Mouse (Mus musculus) adrenal gland, postnatal 4 days (tissue): ENCODE measurements around the gene Slc39a7. TPM values are rescaled to one million over a fixed set of nuclear protein-coding genes. Genes with fewer than 3 reads are reported as not detected.
A peak's percentile ranks its signal among the peaks of the same experiment; 100 is the strongest.

Experiments used
- DNase-seq, 2 experiments: peaks; one replicate each; pipeline ENCODE4 v3.0.0; 2021 to 2022; ENCODE audit warnings: low spot score in 2 of 2, mixed read lengths in 2 of 2
- long read RNA-seq, 2 experiments: library from polyadenylated mRNA; stranded (forward); transcript quantifications; one replicate each; pipeline ENCODE4 v2.0.0; 2021
- total RNA-seq, 2 experiments: library from RNA; stranded (reverse); gene quantifications; 2 replicates each; pipeline ENCODE4 v1.2.3; 2021

The Slc39a7 gene
- total RNA-seq = 100 to 1,000 TPM; 145 to 156 TPM
- long read RNA-seq, experiment 1, transcript Slc39a7-201 (7 exons, 2,320 nt) = major isoform, 157 of 191 reads
- long read RNA-seq, experiment 1, transcript Slc39a7-204 (6 exons, 2,433 nt) = minor isoform, 12 of 191 reads
- long read RNA-seq, experiment 1, transcript Slc39a7-203 (8 exons, 1,550 nt) = minor isoform, 10 of 191 reads
- long read RNA-seq, experiment 1, partial matches to known transcripts = 6 of 191 reads
- long read RNA-seq, experiment 1, other reads (novel, unspliced or antisense) = 6 of 191 reads
- long read RNA-seq, experiment 2, transcript Slc39a7-204 (6 exons, 2,433 nt) = minor isoform, 39 of 411 reads
- long read RNA-seq, experiment 2, transcript Slc39a7-203 (8 exons, 1,550 nt) = minor isoform, 20 of 411 reads
- long read RNA-seq, experiment 2, transcript Slc39a7-201 (7 exons, 2,320 nt) = major isoform, 316 of 411 reads
- long read RNA-seq, experiment 2, partial matches to known transcripts = 10 of 411 reads
- long read RNA-seq, experiment 2, other reads (novel, unspliced or antisense) = 26 of 411 reads

DNA sequence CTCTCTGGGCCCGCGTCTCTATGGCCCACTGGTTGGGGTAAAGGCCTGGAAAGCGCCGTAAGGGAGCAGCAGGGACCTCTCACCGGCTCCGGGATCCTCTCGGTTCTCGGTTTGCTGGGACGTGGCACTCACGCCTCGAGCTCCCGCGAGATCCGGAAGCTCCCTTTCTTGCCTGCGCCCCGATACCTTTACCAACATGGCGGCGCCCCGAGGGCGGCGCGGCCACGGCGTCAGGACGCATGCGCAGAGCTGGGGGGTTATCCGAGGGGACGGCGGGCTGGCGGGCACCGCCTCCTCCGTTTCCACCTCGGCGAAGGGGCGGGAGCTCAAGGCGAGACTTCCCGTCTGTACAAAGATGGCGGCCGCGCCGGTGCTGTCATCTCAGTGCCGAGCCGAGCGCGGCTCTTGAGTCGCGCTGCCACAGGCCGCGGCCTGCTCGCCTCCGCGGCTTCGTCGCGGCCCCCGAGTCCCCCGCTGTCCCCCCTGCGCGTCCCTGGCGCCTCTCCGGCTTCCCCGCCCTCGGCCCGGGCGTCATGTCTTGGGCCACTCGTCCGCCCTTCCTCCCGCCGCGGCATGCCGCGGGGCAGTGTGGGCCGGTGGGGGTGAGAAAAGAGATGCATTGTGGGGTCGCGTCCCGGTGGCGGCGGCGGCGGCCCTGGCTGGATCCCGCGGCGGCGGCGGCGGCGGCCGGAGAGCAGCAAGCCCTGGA lies at the start of gene Slc39a7, which contains the start of gene Rxrb:
Slc39a7 (minus strand) TSS at position 218 of the 709 bp plus-strand sequence.
Rxrb (plus strand) TSS at position 348 of the 709 bp plus-strand sequence.
- DNase-seq = peak; percentile 98 to 99

DNA sequence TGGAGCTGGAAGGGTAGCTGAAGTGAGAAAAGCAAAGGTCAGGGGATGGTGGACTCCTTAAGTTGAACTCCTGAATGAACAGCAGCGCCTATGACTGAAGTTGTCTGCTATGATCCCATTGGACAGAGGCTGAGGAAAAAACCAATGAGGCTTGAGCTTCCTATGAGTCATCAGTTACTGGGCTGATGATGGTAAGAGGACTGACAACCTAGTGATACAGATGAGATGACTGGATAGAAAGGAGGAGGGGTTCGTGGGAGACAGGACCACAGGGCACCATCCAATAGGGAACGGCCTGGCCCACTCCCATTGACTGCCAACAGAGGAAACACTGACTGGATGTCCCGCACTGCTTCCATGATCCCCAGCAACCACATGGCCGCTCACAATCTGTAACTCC lies 48.1 kb upstream of the Slc39a7 start:
- peak in 1 of 2 experiments; percentile 13 for DNase-seq

DNA sequence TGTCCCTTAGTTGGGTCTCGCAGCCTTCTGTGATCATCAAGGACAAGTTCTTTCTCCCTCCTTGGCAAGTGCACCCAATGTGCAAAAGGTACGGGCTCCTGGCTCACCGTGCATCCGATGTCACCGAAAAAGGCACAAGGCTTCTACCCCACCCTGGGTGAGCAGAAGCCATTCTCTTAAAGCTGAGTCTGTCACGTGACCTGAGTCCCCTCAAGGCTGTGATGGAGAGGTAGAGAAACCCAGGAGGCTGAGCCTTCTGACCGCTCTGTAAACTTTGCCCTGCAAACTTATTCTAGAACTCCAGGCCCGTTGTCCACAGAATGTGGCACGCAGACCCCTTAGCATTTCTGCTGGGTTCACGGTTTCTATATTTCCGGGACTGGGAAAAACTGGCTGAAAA lies 47.5 kb upstream of the Slc39a7 start:
- no peak for DNase-seq

DNA sequence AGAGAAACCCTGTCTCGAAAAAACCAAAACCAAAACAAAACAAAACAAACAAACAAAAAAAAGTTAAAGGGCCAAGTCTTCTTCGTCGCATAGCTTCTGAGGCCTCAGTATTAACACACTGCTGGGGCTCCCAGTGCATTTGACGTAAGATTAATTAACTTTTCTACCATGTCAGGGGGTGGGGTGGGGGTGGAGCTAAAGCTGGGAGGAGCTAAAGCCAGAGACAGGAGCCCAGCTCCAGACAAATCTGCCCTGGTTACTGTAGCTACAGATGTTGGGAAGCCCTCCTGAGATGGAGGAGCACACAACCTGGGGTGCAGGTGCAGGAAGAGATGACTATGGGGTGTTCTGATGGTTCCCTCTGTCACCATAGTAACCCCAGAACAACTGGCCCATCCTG lies 46.7 kb upstream of the Slc39a7 start:
- no peak for DNase-seq

DNA sequence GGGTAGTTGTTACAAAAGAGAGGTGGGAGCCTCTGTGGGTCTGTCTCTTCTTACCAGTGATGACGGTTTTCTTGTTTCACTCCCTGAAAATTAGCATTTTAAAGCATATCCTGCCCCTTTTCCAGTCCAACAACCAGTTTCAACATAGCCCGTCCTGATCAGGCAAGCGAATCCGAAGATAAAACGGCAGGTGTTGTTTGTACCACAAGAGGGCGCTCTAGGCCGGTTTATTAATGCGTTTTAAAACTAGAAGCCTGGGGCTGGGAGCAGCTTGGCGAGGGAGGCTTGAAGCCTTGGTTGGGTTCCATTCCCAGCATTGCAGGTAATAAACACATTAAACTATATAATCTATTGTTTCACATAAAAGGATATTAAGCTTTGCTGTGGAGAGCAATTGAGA lies 46.1 kb upstream of the Slc39a7 start:
- DNase-seq = peak; percentile 43 to 50

DNA sequence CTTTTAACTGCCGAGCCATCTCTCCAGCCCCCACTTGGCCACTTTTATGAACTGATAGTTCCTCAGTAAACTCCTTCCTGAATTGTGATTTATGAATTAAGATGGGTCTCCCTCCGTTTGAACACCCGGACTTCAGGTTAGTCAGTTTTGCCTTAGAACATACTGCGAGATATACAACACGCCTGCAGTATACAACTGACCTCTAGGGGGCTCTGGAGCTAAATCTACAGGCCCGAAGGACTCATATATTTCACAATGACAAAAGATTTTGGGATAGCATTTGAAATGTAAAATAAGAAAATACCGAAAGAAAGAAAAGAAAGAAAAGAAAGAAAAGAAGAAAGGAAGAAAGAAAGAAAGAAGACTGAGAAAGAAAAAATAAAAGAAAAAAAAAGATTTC lies 43.8 kb upstream of the Slc39a7 start:
- DNase-seq = peak in 1 of 2 experiments; percentile 27

DNA sequence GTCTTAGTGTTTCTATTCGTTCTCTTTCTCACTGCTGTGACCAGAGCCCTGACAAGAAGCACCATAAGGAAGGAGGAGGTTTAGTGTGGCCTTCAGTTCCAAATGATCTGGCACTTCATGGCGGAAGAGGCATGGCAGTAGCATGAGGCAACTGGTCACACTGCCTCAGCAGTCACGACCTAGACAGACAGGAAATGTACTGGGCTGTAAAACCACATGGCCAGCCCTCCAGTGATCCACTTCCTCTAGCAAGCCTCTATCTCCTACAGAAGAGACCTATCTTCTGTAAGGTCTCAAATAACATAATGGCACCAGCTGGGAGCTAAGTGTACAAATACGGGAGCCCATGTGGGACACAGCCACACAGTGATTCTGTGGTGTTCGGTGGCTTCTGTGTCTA lies 40.6 kb upstream of the Slc39a7 start:
- no peak for DNase-seq

DNA sequence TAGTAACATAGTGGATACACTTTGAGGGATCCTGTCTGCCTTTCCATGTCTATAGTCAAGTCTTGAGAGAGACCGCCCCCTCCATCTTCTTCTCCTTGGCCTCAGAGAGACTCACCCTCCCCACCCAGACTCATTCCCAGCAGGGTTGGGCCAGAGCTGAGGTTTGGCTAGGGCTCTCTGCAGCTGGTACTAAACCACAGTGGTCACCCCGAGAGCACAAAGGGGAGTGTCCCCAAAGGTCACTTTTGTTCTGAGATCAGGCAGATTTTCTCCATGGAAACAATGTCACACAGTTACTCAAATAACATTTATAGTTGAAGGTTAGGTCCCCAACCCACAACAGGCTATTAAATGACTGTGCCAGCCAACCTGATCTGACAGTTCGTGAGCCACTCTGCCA lies 37.4 kb upstream of the Slc39a7 start:
- DNase-seq = no peak

DNA sequence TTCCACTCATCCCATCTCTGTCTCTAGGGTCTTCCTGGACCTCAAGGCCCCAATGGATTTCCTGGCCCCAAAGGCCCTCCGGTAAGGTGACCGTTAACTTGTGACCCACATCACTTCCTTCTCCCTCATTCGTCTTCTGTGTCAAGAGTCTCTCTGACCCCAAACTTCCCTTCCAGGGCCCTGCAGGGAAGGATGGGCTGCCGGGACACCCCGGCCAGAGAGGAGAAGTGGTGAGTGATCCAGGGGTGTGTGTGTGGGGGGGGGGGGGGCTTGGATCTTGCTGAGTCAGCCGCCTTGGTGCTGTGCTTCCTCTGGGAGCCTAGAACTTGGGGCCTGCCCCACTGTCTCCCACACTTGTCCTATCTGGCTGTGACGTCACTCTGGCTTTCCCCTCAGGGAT lies 25.7 kb upstream of the Slc39a7 start:
- no peak for DNase-seq

DNA sequence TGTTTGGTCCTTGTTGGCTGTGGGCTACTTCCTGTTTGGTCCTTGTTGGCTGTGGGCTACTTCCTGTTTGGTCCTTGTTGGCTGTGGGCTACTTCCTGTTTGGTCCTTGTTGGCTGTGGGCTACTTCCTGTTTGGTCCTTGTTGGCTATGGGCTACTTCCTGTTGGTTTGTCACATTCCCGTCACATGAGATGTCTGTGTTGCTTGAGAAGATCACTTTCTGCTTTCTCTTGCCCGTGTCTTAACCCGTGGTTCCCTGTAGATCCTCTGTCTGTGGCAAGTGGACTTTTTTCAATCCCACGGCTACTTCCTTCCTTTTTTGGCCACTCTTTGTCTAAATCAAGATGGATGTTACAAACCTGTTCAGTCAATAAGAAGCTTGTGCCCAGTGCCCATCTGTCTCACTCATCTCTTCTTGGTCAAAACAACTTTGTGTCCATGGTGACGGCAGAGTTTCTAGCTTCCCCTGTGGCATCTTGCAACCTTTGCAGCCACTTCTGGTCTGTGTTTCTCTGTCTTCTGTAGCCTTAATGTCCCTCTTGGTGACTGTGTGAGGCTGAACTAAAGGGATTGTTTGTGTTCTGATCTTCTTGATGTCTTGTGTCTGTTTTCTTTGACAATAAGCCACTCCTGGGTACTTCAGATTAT lies 16.0 kb upstream of the Slc39a7 start:
- no peak for DNase-seq

DNA sequence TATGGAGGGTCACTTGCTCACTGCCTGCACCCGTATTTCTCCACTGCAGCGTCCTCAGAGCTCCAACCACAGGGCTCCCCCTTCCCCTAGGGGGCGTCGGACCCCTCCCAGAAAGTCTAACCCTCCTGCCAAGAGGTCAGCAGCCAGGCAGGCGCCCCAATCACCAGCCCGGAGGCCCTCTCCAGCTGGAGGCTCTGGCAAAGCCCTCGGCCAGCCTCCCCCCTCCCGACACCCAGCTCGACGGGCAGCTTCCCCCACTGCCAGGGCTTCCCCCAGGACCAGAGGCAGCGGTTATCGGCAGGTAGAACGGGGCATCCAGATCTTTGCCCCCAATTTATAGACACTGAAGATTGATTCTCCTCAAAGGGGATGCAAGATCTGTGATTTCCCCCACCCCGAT lies 14.5 kb upstream of the Slc39a7 start:
- no peak for DNase-seq

DNA sequence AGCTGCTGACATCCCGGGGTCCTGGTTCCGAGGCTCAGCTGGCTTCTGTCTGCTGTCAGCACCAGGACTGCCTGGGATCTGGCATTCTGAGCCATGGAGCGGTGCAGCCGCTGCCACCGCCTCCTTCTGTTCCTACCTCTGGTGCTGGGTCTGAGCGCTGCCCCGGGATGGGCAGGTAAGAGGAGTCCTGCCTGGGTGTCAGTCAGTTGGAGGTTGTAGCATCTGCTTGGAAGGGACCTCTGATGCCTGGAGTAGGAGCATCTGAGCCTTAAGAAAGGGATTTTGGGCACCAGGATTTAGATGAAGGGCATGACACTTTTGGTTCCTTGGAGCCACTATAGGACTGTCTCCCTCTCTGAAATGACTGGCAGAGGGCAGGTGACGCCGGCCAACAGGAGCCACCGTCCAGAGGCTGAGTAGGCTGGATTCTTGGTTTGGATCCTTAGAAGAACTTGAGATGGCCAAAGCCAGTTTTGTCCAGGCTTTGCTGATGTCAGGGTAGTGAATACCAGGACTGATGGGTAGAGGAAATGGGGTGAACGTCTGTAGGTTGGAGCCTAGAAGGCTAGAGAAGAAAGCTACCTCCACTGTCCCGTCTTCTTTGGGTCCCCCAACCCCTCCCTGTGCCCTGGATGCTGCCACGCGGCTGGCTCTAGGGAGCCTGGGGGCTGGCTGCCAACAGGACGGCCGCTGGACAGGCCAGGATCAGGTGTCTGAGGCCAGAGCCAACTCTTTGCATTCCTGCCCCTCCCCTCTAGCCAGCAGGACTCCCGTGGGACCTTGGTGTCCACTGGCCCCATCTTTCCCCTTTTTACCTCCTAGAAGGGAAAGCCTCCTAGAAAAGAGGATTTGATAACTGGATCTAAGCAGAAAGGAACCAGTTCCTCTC lies 8.3 kb upstream of the Slc39a7 start:
- DNase-seq = no peak

DNA sequence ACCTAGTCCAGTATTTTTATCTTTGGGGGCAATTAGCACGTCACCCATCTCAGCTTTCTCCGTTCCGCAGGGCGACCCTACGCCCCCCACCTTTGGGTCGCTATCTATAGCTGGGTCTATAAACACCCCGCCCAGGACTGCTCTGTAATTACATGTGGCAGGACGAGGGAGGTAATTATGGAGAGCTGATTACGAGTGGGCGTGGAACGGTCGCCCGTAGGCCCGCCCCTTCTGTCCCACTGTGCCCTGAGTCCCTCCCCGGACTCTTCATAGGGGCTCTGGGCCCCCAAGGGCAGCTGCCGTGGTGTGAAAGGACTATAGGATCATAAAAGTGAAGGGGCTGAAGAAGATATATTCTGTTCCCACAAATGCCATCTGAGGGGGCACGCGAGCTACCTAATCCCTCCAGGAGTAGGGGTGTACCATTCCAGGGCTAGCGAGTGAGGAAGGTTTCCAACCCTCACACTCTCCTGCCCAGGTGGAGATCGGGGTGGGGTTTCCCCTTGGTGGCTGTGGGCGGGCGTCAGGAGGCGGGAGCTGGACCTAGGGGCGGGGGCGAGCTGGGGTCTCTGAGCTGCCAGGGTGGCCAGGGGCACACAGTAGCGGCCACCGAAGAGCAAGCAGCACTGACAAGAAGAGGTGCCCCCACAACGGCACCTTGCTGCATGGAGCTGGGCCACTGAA lies 7.5 kb upstream of the Slc39a7 start, which contains the start of gene Col11a2:
Col11a2 (plus strand) TSS at position 560 of the 684 bp plus-strand sequence.
- no peak for DNase-seq

DNA sequence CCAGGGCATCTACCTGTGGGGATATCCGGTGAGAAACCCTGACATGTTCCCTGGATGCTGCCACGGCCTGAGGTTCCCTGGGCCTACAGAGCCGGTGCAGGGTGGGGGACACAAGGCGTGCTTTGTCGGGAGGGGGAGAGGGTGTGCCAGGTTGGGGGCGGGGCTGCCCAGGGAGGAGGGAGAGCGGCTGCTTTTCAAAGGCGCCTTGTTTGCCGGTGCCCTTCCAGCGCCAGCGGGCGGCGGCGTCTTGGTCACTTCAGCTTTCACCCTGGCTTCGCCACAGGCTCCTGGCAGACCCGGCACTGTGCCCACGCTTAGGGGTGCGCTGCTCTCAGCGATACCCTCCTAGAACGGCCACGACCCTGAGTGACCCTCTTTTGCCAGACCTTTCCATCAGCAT lies 7.0 kb upstream of the Slc39a7 start:
- DNase-seq = no peak

DNA sequence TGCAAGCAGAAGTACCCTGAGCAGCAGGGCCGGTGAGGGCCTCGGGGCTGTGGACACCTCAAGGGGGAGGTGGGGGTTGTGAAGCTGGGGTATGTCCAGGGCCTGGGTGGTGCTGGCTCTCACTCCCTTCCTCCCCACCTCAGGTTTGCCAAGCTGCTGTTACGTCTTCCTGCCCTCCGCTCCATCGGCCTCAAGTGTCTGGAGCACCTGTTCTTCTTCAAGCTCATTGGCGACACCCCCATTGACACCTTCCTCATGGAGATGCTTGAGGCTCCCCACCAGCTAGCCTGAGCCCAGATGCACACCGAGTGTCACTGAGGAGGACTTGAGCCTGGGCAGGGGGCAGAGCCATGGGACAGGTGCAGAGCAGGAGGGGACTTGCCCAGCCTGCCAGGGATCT lies 5.8 kb upstream of the Slc39a7 start:
- no peak for DNase-seq

DNA sequence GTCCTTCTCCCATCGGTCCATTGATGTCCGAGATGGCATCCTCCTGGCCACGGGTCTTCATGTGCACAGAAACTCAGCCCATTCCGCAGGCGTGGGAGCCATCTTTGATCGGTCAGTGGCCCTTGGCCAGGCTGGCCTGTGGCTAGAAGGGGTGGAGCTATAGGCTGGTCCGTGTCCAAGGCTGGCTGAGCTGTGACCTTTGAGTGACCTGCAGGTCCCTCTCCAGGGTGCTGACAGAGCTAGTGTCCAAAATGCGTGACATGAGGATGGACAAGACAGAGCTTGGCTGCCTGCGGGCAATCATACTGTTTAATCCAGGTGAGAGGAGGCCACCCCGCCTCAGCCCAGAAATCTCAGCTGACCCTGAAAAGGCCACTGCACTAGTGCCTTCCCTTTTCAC lies 5.2 kb upstream of the Slc39a7 start:
- no peak for DNase-seq

DNA sequence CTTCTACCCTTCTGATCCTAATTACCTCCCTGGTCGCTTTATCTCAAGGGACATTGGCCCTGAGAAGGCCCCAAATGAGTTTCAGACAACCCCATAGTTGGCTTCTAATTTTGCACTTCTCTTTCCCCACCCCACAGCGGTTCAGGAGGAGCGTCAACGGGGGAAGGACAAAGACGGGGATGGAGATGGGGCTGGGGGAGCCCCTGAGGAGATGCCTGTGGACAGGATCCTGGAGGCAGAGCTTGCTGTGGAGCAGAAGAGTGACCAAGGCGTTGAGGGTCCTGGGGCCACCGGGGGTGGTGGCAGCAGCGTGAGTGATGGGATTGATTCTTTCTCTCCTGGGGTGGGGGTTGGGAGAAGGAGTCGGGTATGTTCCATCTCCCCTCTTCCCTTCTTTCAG lies 4.0 kb upstream of the Slc39a7 start:
- no peak for DNase-seq

DNA sequence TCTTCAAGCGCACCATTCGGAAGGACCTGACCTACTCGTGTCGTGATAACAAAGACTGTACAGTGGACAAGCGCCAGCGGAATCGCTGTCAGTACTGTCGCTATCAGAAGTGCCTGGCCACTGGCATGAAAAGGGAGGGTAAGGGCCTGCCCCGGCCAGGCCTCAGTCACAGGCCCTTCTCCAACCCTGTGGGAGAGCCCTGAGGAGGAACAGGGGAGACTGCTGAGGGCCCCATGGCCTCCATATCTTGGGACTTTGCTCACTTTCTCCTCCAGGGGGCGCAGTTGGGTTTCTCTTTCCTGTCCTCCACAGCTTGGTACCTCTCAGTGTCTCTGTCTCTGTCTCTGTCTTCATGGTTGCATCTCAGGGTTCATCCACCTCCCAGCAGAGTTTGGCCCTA lies 2.6 kb upstream of the Slc39a7 start:
- no peak for DNase-seq

DNA sequence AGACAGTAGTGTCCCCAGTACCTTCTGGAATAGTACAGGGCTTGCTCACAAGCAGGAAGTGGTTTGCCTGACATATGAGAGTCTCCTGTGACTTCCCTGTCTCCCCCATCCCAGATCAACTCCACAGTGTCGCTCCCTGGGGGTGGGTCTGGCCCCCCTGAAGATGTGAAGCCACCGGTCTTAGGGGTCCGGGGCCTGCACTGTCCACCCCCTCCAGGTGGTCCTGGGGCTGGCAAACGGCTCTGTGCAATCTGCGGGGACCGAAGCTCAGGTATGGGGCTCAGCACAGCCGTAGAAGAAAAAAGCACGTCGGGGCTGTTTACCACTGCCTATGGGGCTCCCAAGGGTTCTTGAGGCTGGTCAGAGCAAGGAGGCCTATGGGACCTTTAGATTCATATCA lies 2.0 kb upstream of the Slc39a7 start:
- DNase-seq = no peak

DNA sequence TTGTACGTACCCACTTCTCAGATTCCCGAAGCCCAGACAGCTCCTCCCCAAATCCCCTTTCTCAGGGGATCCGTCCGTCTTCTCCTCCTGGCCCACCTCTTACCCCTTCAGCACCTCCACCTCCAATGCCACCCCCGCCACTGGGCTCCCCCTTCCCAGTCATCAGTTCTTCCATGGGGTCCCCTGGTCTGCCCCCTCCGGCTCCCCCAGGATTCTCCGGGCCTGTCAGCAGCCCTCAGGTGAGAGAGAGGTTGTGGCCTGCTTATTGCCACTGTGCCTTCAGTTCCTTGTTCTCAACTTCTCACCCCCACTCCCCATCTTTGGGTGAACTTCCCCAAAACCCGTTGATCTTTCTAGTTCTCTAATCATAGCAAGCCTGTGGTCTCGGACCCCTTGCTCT lies 1.3 kb upstream of the Slc39a7 start:
- DNase-seq = no peak
